Mouse (Mus musculus) forebrain, embryonic 16.5 days (tissue): ENCODE data around the gene Rab5b. TPM values are rescaled to one million over a fixed set of nuclear protein-coding genes. Genes with fewer than 3 reads are reported as not detected.
A peak's percentile ranks its signal among the peaks of the same experiment; 100 is the strongest.

Experiments used
- ATAC-seq: fragments of 200-750 bp; cut with Nextera tagmentation; 2 replicates; pipeline ENCODE4 v1.8.0; 2017; ENCODE audit warnings: mild to moderate bottlenecking, moderate library complexity
- H3K27ac ChIP-seq: fragments of 300-500 bp; sonication (generic); 2 replicates; pipeline ENCODE4 v1.5.1; 2014; ENCODE audit warnings: low read length, control low read depth
- H3K27me3 ChIP-seq: fragments of 300-500 bp; sonication (generic); replicated peaks from 2 replicates; pipeline ENCODE4 v1.6.1; 2014; ENCODE audit warnings: low read length; ENCODE audit not compliant: control insufficient read depth, insufficient read depth
- H3K36me3 ChIP-seq: fragments of 300-500 bp; sonication (generic); 2 replicates; pipeline ENCODE4 v1.6.1; 2014; ENCODE audit not compliant: control insufficient read depth, insufficient read depth
- H3K4me1 ChIP-seq: fragments of 300-500 bp; sonication (generic); replicated peaks from 2 replicates; pipeline ENCODE4 v1.6.1; 2014; ENCODE audit warnings: low read length; ENCODE audit not compliant: control insufficient read depth, insufficient read depth
- H3K4me2 ChIP-seq: fragments of 300-500 bp; sonication (generic); 2 replicates; pipeline ENCODE4 v1.6.1; 2014; ENCODE audit warnings: mild to moderate bottlenecking, low read length, control low read depth
- H3K4me3 ChIP-seq: fragments of 300-500 bp; sonication (generic); replicated peaks from 2 replicates; pipeline ENCODE4 v1.5.1; 2014; ENCODE audit warnings: mild to moderate bottlenecking, low read length, control low read depth
- H3K9ac ChIP-seq: fragments of 300-500 bp; sonication (generic); replicated peaks from 2 replicates; pipeline ENCODE4 v1.6.1; 2014; ENCODE audit warnings: low read depth, low read length, control low read depth
- H3K9me3 ChIP-seq: fragments of 300-500 bp; sonication (generic); 2 replicates; pipeline ENCODE4 v1.6.1; 2016; ENCODE audit warnings: low read length; ENCODE audit not compliant: control insufficient read depth
- WGBS: fragments of 180-500 bp; shearing (Covaris S2); extraction: QIAGEN DNeasy Blood & Tissue Kit; methylation state at CpG from one replicate; pipeline ENCODE4 v1.1.7; 2014; 5-methylcytosine and 5-hydroxymethylcytosine counted together
- polyA plus RNA-seq: library from polyadenylated mRNA; unstranded; fragments of >200 nt; fragmentation: Nextera tagmentation; extraction: Ambion mirVana; gene quantifications from 2 replicates; pipeline ENCODE4 v1.2.1, GENCODE M21; 2015

Gene Rab5b
- 128 and 131 TPM in 2 replicates for polyA plus RNA-seq

- Histone ChIP-seq H3K4me3 (peak within 1 kb of the TSS; percentile 55), H3K36me3 (no peaks in the 10 kb centered on the region), H3K4me2 (peak within 1 kb of the TSS; percentile 68), H3K4me1 (peaks cover 17% of the 10 kb centered on the region), H3K9me3 (no peaks in the 10 kb centered on the region), H3K9ac (peak within 1 kb of the TSS; percentile 79), H3K27me3 (no peaks in the 10 kb centered on the region), H3K27ac (peak within 1 kb of the TSS; percentile 91)
- WGBS, result under 1% methylated on average over 40 of the region's 40 CpGs
- ATAC-seq, result peak; percentile 98
These were observed at the start of gene Rab5b for GRCm38 (mm10) chr10:128695992-128696807. Gene Rab5b (minus strand): TSS chr10:128696264.

- 27% methylated on average over 18 of the region's 18 CpGs for WGBS
- peak within 1 kb of the TSS; percentile 72 for H3K9ac ChIP-seq
- H3K4me2 ChIP-seq, result peak within 1 kb of the TSS; percentile 93
- H3K36me3 ChIP-seq, result no peaks in the 10 kb centered on the region
- peaks cover 18% of the 10 kb centered on the region for H3K27me3 ChIP-seq
- H3K4me3 ChIP-seq, result peak within 1 kb of the TSS; percentile 59
- no peak within 1 kb of the TSS for H3K27ac ChIP-seq
- no peaks in the 10 kb centered on the region for H3K9me3 ChIP-seq
- ATAC-seq, result no peak
- H3K4me1 ChIP-seq, result peaks cover 29% of the 10 kb centered on the region
These were observed 48.9 kb upstream of the Rab5b start, which contains the start of gene Dgka for GRCm38 (mm10) chr10:128744680-128745601. Gene Dgka (minus strand): TSS chr10:128744855.

GRCm38 (mm10) chr10:128744211-128744610 is 48.1 kb upstream of the Rab5b start:
- Histone ChIP-seq H3K27me3 (peaks cover 18% of the 10 kb centered on the region), H3K9ac (peak overlapping the region; percentile 72), H3K4me2 (peak overlapping the region; percentile 93), H3K4me1 (peaks cover 22% of the 10 kb centered on the region), H3K27ac (no peak overlapping the region), H3K4me3 (peak overlapping the region; percentile 59), H3K9me3 (no peaks in the 10 kb centered on the region), H3K36me3 (no peaks in the 10 kb centered on the region)
- 14% methylated on average over 8 of the region's 8 CpGs for WGBS
- no peak for ATAC-seq

- no peak overlapping the region for H3K27ac ChIP-seq
- H3K9me3 ChIP-seq, result no peaks in the 10 kb centered on the region
- H3K36me3 ChIP-seq, result no peaks in the 10 kb centered on the region
- ATAC-seq, result no peak
- H3K27me3 ChIP-seq, result peaks cover 18% of the 10 kb centered on the region
- H3K4me3 ChIP-seq, result peak overlapping the region; percentile 59
- peaks cover 18% of the 10 kb centered on the region for H3K4me1 ChIP-seq
- WGBS, result 0% methylated on average over 25 of the region's 37 CpGs
- peak overlapping the region; percentile 93 for H3K4me2 ChIP-seq
- peak overlapping the region; percentile 72 for H3K9ac ChIP-seq
These were observed 47.7 kb upstream of the Rab5b start for GRCm38 (mm10) chr10:128743791-128744191.

- H3K9ac ChIP-seq, result peak overlapping the region; percentile 72
- peak overlapping the region; percentile 93 for H3K4me2 ChIP-seq
- peaks cover 18% of the 10 kb centered on the region for H3K27me3 ChIP-seq
- no peaks in the 10 kb centered on the region for H3K36me3 ChIP-seq
- H3K27ac ChIP-seq, result no peak overlapping the region
- H3K9me3 ChIP-seq, result no peaks in the 10 kb centered on the region
- no peak for ATAC-seq
- peak overlapping the region; percentile 59 for H3K4me3 ChIP-seq
- peaks cover 18% of the 10 kb centered on the region for H3K4me1 ChIP-seq
- 7% methylated on average over 7 of the region's 7 CpGs for WGBS
These were observed 47.2 kb upstream of the Rab5b start for GRCm38 (mm10) chr10:128743235-128743634.

GRCm38 (mm10) chr10:128742616-128743015 is 46.6 kb upstream of the Rab5b start:
- H3K4me1 ChIP-seq, result peaks cover 18% of the 10 kb centered on the region
- H3K27me3 ChIP-seq, result peaks cover 18% of the 10 kb centered on the region
- H3K9ac ChIP-seq, result no peak overlapping the region
- H3K4me2 ChIP-seq, result no peak overlapping the region
- no peaks in the 10 kb centered on the region for H3K9me3 ChIP-seq
- no peaks in the 10 kb centered on the region for H3K36me3 ChIP-seq
- no peak for ATAC-seq
- no peak overlapping the region for H3K27ac ChIP-seq
- H3K4me3 ChIP-seq, result no peak overlapping the region
- 49% methylated on average over 4 of the region's 4 CpGs for WGBS

- Histone ChIP-seq H3K4me3 (no peak overlapping the region), H3K4me1 (peaks cover 14% of the 10 kb centered on the region), H3K9ac (no peak overlapping the region), H3K4me2 (no peak overlapping the region), H3K36me3 (no peaks in the 10 kb centered on the region), H3K9me3 (no peaks in the 10 kb centered on the region), H3K27me3 (peaks cover 18% of the 10 kb centered on the region), H3K27ac (no peak overlapping the region)
- ATAC-seq, result no peak
- WGBS, result 78% methylated on average over 2 of the region's 2 CpGs
These were observed 44.2 kb upstream of the Rab5b start for GRCm38 (mm10) chr10:128740296-128740695.

GRCm38 (mm10) chr10:128737435-128737834 is 41.4 kb upstream of the Rab5b start:
- no peak overlapping the region for H3K4me3 ChIP-seq
- no peak for ATAC-seq

GRCm38 (mm10) chr10:128731992-128732391 is 35.9 kb upstream of the Rab5b start:
- Histone ChIP-seq H3K9ac (no peak overlapping the region), H3K36me3 (no peaks in the 10 kb centered on the region), H3K27ac (no peak overlapping the region), H3K4me3 (no peak overlapping the region), H3K4me2 (no peak overlapping the region), H3K9me3 (no peaks in the 10 kb centered on the region), H3K4me1 (no peaks in the 10 kb centered on the region; the same call in 1 of the 2 replicates), H3K27me3 (0 out of 2 replicates have a peak, but pooled peaks cover 3% of the 10 kb centered on the region)
- ATAC-seq, result no peak

More at GRCm38 (mm10) chr10:128737435-128737834, 41.4 kb upstream of the Rab5b start:
- H3K9ac ChIP-seq, result no peak overlapping the region
- peak overlapping the region; percentile 10 for H3K4me2 ChIP-seq
- H3K9me3 ChIP-seq, result no peaks in the 10 kb centered on the region
- H3K4me1 ChIP-seq, result no peaks in the 10 kb centered on the region
- no peak overlapping the region for H3K27ac ChIP-seq
- 4% methylated on average over 15 of the region's 15 CpGs for WGBS
- no peaks in the 10 kb centered on the region for H3K36me3 ChIP-seq
- peaks cover 4% of the 10 kb centered on the region for H3K27me3 ChIP-seq
